Mouse (Mus musculus): ENCODE results near the gene Agr3. TPM values are rescaled to one million over a fixed set of nuclear protein-coding genes. Genes with fewer than 3 reads are reported as not detected.

Gene Agr3
- total RNA-seq (2014; fragmentation: Nextera tagmentation) (not detected in 2 replicates), total RNA-seq (2017) (not detected in 2 replicates)

- ATAC-seq (replicated peaks; ENCODE audit: low FRiP score, low TSS enrichment, poor library complexity, severe bottlenecking): no peak
Observed at GRCm38 (mm10) chr12:35925402-35925801, at the start of gene Agr3. TSS of gene Agr3 (plus strand) at chr12:35925620.

GRCm38 (mm10) chr12:35884892-35885558, 40.4 kb upstream of the Agr3 start:
- ATAC-seq (replicated peaks; ENCODE audit: low FRiP score, low TSS enrichment, poor library complexity, severe bottlenecking): 0 out of 2 replicates have a peak, but pooled peaks have one; percentile 47

GRCm38 (mm10) chr12:35889383-35889782, 36.0 kb upstream of the Agr3 start:
- no peak for ATAC-seq (replicated peaks; ENCODE audit: low FRiP score, low TSS enrichment, poor library complexity, severe bottlenecking)

- no peak for ATAC-seq (replicated peaks; ENCODE audit: low FRiP score, low TSS enrichment, poor library complexity, severe bottlenecking)
Observed at GRCm38 (mm10) chr12:35890756-35891155, 34.7 kb upstream of the Agr3 start.

- no peak for ATAC-seq (replicated peaks; ENCODE audit: low FRiP score, low TSS enrichment, poor library complexity, severe bottlenecking)
Observed at GRCm38 (mm10) chr12:35894304-35894900, 31.0 kb upstream of the Agr3 start.

- peak; percentile 71; the same call in 1 of the 2 replicates for ATAC-seq (replicated peaks; ENCODE audit: low FRiP score, low TSS enrichment, poor library complexity, severe bottlenecking)
Observed at GRCm38 (mm10) chr12:35895875-35896763, 29.3 kb upstream of the Agr3 start.

- no peak for ATAC-seq (replicated peaks; ENCODE audit: low FRiP score, low TSS enrichment, poor library complexity, severe bottlenecking)
Observed at GRCm38 (mm10) chr12:35896764-35897282, 28.6 kb upstream of the Agr3 start.

- no peak for ATAC-seq (replicated peaks; ENCODE audit: low FRiP score, low TSS enrichment, poor library complexity, severe bottlenecking)
Observed at GRCm38 (mm10) chr12:35910632-35911031, 14.8 kb upstream of the Agr3 start.

GRCm38 (mm10) chr12:35915813-35916212, 9.6 kb upstream of the Agr3 start:
- no peak for ATAC-seq (replicated peaks; ENCODE audit: low FRiP score, low TSS enrichment, poor library complexity, severe bottlenecking)

- ATAC-seq (replicated peaks; ENCODE audit: low FRiP score, low TSS enrichment, poor library complexity, severe bottlenecking): no peak
Observed at GRCm38 (mm10) chr12:35916467-35916866, 9.0 kb upstream of the Agr3 start.

GRCm38 (mm10) chr12:35918031-35918430, 7.4 kb upstream of the Agr3 start:
- no peak for ATAC-seq (replicated peaks; ENCODE audit: low FRiP score, low TSS enrichment, poor library complexity, severe bottlenecking)

- no peak for ATAC-seq (replicated peaks; ENCODE audit: low FRiP score, low TSS enrichment, poor library complexity, severe bottlenecking)
Observed at GRCm38 (mm10) chr12:35927804-35928203, 2.4 kb downstream of the Agr3 start.

- ATAC-seq (replicated peaks; ENCODE audit: low FRiP score, low TSS enrichment, poor library complexity, severe bottlenecking): no peak
Observed at GRCm38 (mm10) chr12:35932816-35933215, 7.4 kb downstream of the Agr3 start.

GRCm38 (mm10) chr12:35951757-35952156, 26.3 kb downstream of the Agr3 start:
- ATAC-seq (replicated peaks; ENCODE audit: low FRiP score, low TSS enrichment, poor library complexity, severe bottlenecking): no peak

- ATAC-seq (replicated peaks; ENCODE audit: low FRiP score, low TSS enrichment, poor library complexity, severe bottlenecking): peak; percentile 87
Observed at GRCm38 (mm10) chr12:35957235-35957634, 31.8 kb downstream of the Agr3 start.

- peak; percentile 100 for ATAC-seq (replicated peaks; ENCODE audit: low FRiP score, low TSS enrichment, poor library complexity, severe bottlenecking)
Observed at GRCm38 (mm10) chr12:35966098-35966767, 40.8 kb downstream of the Agr3 start.

GRCm38 (mm10) chr12:35966768-35967141, 41.3 kb downstream of the Agr3 start:
- ATAC-seq (replicated peaks; ENCODE audit: low FRiP score, low TSS enrichment, poor library complexity, severe bottlenecking): no peak; the same call in 1 of the 2 replicates

GRCm38 (mm10) chr12:35975898-35976297, 50.5 kb downstream of the Agr3 start:
- ATAC-seq (replicated peaks; ENCODE audit: low FRiP score, low TSS enrichment, poor library complexity, severe bottlenecking): no peak

- no peak for ATAC-seq (replicated peaks; ENCODE audit: low FRiP score, low TSS enrichment, poor library complexity, severe bottlenecking)
Observed at GRCm38 (mm10) chr12:35977633-35978246, 52.3 kb downstream of the Agr3 start.
